Mouse (Mus musculus) large intestine, adult 2 months (tissue): ENCODE data around the gene Lzts3. TPM values are rescaled to one million over a fixed set of nuclear protein-coding genes. Genes with fewer than 3 reads are reported as not detected.

Source experiments
- DNase-seq: peaks from one replicate; pipeline ENCODE4 v3.0.0-alpha.2; 2012; ENCODE audit warnings: low read depth, low spot score
- whole genome bisulfite sequencing: fragments of 180-500 bp; shearing (Covaris S2); methylation state at CpG from one replicate; pipeline ENCODE4 v1.1.7; 2018; 5-methylcytosine and 5-hydroxymethylcytosine counted together
- polyA plus RNA-seq: library from polyadenylated mRNA; depleted of rRNA; stranded (reverse); fragments of >200 nt; gene quantifications from 2 replicates; pipeline ENCODE4 v1.2.3, GENCODE M21; 2012

The Lzts3 gene
- polyA plus RNA-seq, 1 experiment = 61.7 TPM

DNA sequence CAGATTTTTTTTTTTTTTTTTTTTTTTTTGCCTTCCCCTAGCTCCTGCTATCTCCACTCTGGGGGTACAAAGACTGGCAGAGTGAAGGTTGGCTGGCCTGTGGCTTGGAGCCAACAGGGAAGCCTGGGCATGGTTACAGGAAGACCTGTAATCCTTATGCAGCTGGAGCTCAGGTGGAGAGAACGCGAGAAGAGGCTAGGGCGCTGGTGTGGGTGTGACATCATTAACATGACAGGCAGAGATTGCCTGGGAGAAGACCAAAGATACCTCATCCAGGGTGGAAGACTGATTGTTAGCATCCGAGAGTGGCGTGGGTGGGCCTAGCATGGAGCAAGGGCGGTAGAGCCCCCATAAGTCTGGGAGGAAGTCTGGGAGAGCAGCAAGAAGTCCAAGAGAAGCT, 3.3 kb downstream of the Lzts3 start:
- no peak for DNase-seq
- 42% methylated on average over 6 of the region's 6 CpGs for WGBS

DNA sequence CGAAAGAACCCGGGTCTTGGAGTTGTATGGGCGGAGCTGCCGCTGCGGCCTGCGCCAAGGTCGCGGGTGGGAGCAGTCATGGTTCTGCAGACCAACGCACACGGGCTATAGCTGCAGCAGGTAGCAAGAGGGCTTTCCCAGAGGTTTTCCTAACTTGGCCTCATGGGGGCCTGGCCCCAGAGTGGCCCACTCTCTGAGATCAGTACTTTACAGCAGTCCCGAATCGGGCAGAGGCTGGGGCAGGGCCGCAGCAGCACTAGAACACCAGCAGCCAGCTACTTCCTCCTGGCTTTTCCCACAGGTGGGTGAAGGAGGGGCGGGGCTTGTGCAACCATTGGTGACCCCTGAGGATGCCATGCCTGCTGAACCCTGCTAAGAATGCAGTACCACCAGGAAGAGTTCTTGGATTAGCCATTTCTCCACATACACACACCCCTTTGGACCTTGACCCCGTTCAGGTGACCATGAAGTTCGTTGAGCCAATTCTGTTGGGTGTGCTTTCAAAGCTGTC, 4.4 kb downstream of the Lzts3 start:
- DNase-seq = peak; percentile 89
- WGBS = 20% methylated on average over 16 of the region's 16 CpGs

- no peak for DNase-seq
- WGBS = 46% methylated on average over 21 of the region's 21 CpGs
Observed at GRCm38 (mm10) chr2:130635847-130636246, 6.8 kb downstream of the Lzts3 start.

- WGBS = 58% methylated on average over 38 of the region's 38 CpGs
- no peak for DNase-seq
Observed at GRCm38 (mm10) chr2:130634739-130635411, 7.7 kb downstream of the Lzts3 start.

- WGBS = 69% methylated on average over 14 of the region's 14 CpGs
- DNase-seq = no peak
Observed at GRCm38 (mm10) chr2:130634006-130634738, 8.4 kb downstream of the Lzts3 start.

- WGBS = 70% methylated on average over 5 of the region's 5 CpGs
- no peak for DNase-seq
Observed at GRCm38 (mm10) chr2:130632887-130633675, 9.5 kb downstream of the Lzts3 start.

DNA sequence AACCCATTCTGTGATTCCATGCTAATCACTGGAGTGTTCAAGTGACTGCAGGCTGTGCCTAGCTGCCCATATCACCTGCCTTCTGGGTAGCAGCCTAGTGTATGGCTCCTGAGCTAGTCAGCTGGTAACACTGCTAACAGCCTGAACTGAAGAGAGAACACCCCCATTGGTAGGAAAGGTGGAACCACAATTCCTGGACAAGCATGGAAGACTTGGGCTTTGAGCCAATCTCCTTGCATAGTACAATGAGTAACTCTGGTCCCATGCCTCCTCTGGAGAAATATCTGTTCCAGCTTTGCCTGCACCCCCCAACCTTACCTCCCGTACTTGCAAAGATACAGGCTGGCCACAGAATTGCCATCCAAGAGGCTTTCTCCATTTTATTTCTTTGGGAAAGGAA, 10.2 kb downstream of the Lzts3 start:
- 69% methylated on average over 1 of the region's 1 CpGs for WGBS
- no peak for DNase-seq

DNA sequence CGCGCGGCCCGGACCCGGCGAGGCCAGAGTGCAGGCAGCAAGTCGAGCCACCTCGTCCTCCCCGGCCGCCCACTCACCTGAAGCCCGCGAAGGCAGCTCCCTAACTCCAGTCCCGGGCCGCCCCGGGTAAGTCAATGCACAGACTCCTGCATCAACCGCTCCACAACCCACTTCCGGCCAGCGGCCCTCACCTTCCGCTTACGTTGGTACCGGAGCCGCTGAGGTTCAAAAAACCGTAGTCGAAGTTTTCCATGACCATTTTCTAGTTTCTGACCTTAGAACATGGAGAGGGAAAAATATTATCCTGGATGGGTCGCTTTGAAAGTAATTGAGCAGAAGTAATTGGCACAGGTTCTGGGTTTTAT, 12.8 kb downstream of the Lzts3 start, which contains the start of the genes Fastkd5 and Ubox5:
Gene Fastkd5, minus strand, starts transcription at position 189 of the 365 bp plus-strand sequence.
Gene Ubox5, minus strand, starts transcription at position 200 of the 365 bp plus-strand sequence.
- peak; percentile 73 for DNase-seq
- WGBS = under 1% methylated on average over 25 of the region's 25 CpGs

- DNase-seq = no peak
- WGBS = 1% methylated on average over 37 of the region's 37 CpGs
Observed at GRCm38 (mm10) chr2:130629080-130629838, 13.3 kb downstream of the Lzts3 start.

DNA sequence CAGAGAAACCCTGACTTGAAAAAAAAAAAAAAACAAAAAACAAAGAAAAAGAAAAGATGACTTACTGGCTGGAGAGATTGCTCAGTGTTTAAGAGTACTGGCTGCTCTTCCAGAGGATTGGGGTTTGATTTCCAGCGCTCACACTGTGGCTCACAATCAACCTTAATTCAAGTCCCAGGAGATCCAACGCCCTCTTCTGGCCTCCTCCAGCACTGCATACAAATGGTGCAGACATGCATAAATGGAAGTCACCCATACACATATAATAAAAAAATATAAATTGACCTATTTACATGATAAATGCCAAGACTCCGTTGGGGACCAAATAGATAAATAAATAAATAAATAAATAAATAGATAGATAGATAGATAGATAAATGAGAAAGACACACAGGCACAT, 14.2 kb downstream of the Lzts3 start:
- WGBS = 51% methylated on average over 3 of the region's 3 CpGs
- no peak for DNase-seq

DNA sequence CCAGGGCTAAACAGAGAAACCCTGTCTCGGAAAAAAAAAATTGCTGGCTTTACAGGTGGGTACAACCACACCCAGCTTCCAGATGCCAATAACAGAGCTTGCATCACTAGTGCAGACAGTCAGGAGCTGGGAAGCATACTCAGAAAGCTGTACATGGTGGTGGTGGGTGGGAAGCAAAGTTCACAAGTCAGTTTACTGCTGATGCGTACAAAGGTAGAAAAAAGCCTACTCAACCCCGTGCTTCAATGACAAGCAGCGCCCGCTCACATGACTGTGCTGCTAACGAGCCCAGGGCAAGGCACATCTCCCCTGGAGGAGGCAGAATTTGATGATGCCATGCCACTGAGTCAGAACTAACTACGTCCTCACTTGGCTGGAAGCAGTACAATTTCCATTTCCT, 23.6 kb downstream of the Lzts3 start:
- WGBS = 74% methylated on average over 7 of the region's 7 CpGs

GRCm38 (mm10) chr2:130613091-130613490, 29.5 kb downstream of the Lzts3 start:
- WGBS = 60% methylated on average over 3 of the region's 3 CpGs
- no peak for DNase-seq

More for the DNA sequence above, 23.6 kb downstream of the Lzts3 start:
- DNase-seq = no peak

GRCm38 (mm10) chr2:130602195-130602594, 40.4 kb downstream of the Lzts3 start:
- WGBS = 88% methylated on average over 4 of the region's 4 CpGs

DNA sequence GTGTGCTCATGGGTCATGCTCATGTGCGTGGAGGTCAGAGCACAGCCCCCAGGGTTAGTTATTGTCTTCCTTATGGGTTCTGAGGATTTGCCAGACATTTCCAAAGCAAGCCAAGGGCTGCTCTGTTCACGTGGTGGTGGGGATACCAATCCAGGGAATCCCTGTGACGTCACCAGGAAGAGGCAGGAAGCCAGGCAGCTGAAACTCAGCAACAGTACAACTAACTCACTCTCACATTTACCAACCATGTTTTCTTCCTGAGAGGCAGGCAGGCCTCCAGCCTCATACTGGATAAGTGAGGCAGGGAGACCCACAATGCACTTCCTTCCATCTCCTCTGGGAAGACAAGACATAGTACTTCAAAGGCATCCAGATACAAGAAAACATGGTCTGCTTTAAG, 44.2 kb downstream of the Lzts3 start:
- 76% methylated on average over 3 of the region's 3 CpGs for whole genome bisulfite sequencing
- no peak for DNase-seq

More at GRCm38 (mm10) chr2:130602195-130602594, 40.4 kb downstream of the Lzts3 start:
- no peak for DNase-seq

DNA sequence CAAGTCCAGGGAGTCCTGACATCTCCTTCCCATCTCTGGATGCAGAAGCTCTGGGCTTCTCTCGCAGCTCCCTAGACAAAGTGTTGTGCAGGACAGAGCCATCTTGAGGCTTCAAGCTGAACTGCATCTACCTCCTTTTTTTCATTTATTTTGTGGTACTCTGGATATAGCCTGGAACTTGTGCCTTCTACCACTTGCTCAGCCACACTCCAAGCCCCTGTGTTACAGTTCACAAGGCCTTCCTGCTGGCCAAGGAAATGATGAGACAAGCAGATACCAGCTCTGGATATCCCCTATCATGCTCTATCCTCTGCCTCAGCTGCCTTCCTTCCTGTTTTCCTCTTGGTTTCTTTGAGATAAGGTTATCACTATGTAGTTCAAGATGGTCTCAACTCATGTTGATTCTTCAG, 45.0 kb downstream of the Lzts3 start:
- WGBS = 50% methylated on average over 1 of the region's 1 CpGs
- DNase-seq = no peak

- 95% methylated on average over 1 of the region's 1 CpGs for WGBS
Observed at GRCm38 (mm10) chr2:130595596-130595995, 47.0 kb downstream of the Lzts3 start.

DNA sequence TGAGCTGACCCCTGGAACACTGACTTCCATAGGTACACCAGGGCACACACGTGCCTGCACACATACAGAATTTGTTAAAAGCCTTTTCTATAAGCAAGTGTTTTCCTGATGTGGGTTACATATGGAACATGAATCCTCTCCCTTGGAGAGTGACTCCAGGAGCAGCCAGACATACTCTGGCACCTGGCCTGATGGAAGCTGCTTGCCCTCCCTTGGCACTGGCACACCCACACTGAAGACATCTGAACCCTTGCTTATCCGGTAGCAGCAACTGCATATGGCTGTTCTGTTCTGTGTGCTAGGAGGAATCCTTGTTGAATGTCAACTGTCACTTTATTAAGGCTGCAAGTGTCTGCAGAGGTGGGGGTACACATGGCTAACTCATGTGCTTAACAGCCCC, 51.6 kb downstream of the Lzts3 start:
- 91% methylated on average over 2 of the region's 2 CpGs for WGBS
- no peak for DNase-seq

More at GRCm38 (mm10) chr2:130595596-130595995, 47.0 kb downstream of the Lzts3 start:
- DNase-seq = no peak

- WGBS = 85% methylated on average over 2 of the region's 2 CpGs
- no peak for DNase-seq
Observed at GRCm38 (mm10) chr2:130589761-130590160, 52.8 kb downstream of the Lzts3 start.

GRCm38 (mm10) chr2:130589157-130589556, 53.4 kb downstream of the Lzts3 start:
- WGBS = 64% methylated on average over 4 of the region's 4 CpGs

More at GRCm38 (mm10) chr2:130589157-130589556, 53.4 kb downstream of the Lzts3 start:
- DNase-seq = no peak
